Mouse (Mus musculus) forebrain, embryonic 16.5 days (tissue): ENCODE measurements around the gene Phc2. TPM values are rescaled to one million over a fixed set of nuclear protein-coding genes. Genes with fewer than 3 reads are reported as not detected.

Experiments
- ATAC-seq: fragments of 200-750 bp; cut with Nextera tagmentation; 2 replicates; pipeline ENCODE4 v1.8.0; 2017; ENCODE audit warnings: mild to moderate bottlenecking, moderate library complexity
- H3K27ac ChIP-seq: fragments of 300-500 bp; sonication (generic); 2 replicates; pipeline ENCODE4 v1.5.1; 2014; ENCODE audit warnings: low read length, control low read depth
- H3K27me3 ChIP-seq: fragments of 300-500 bp; sonication (generic); replicated peaks from 2 replicates; pipeline ENCODE4 v1.6.1; 2014; ENCODE audit warnings: low read length; ENCODE audit not compliant: control insufficient read depth, insufficient read depth
- H3K36me3 ChIP-seq: fragments of 300-500 bp; sonication (generic); 2 replicates; pipeline ENCODE4 v1.6.1; 2014; ENCODE audit not compliant: control insufficient read depth, insufficient read depth
- H3K4me1 ChIP-seq: fragments of 300-500 bp; sonication (generic); replicated peaks from 2 replicates; pipeline ENCODE4 v1.6.1; 2014; ENCODE audit warnings: low read length; ENCODE audit not compliant: control insufficient read depth, insufficient read depth
- H3K4me2 ChIP-seq: fragments of 300-500 bp; sonication (generic); 2 replicates; pipeline ENCODE4 v1.6.1; 2014; ENCODE audit warnings: mild to moderate bottlenecking, low read length, control low read depth
- H3K4me3 ChIP-seq: fragments of 300-500 bp; sonication (generic); replicated peaks from 2 replicates; pipeline ENCODE4 v1.5.1; 2014; ENCODE audit warnings: mild to moderate bottlenecking, low read length, control low read depth
- H3K9ac ChIP-seq: fragments of 300-500 bp; sonication (generic); replicated peaks from 2 replicates; pipeline ENCODE4 v1.6.1; 2014; ENCODE audit warnings: low read depth, low read length, control low read depth
- H3K9me3 ChIP-seq: fragments of 300-500 bp; sonication (generic); 2 replicates; pipeline ENCODE4 v1.6.1; 2016; ENCODE audit warnings: low read length; ENCODE audit not compliant: control insufficient read depth
- WGBS: fragments of 180-500 bp; shearing (Covaris S2); extraction: QIAGEN DNeasy Blood & Tissue Kit; methylation state at CpG from one replicate; pipeline ENCODE4 v1.1.7; 2014; 5-methylcytosine and 5-hydroxymethylcytosine counted together
- polyA plus RNA-seq: library from polyadenylated mRNA; unstranded; fragments of >200 nt; fragmentation: Nextera tagmentation; extraction: Ambion mirVana; gene quantifications from 2 replicates; pipeline ENCODE4 v1.2.1, GENCODE M21; 2015

The Phc2 gene
- polyA plus RNA-seq, 1 experiment from 2014 or later: 34.9 TPM

DNA sequence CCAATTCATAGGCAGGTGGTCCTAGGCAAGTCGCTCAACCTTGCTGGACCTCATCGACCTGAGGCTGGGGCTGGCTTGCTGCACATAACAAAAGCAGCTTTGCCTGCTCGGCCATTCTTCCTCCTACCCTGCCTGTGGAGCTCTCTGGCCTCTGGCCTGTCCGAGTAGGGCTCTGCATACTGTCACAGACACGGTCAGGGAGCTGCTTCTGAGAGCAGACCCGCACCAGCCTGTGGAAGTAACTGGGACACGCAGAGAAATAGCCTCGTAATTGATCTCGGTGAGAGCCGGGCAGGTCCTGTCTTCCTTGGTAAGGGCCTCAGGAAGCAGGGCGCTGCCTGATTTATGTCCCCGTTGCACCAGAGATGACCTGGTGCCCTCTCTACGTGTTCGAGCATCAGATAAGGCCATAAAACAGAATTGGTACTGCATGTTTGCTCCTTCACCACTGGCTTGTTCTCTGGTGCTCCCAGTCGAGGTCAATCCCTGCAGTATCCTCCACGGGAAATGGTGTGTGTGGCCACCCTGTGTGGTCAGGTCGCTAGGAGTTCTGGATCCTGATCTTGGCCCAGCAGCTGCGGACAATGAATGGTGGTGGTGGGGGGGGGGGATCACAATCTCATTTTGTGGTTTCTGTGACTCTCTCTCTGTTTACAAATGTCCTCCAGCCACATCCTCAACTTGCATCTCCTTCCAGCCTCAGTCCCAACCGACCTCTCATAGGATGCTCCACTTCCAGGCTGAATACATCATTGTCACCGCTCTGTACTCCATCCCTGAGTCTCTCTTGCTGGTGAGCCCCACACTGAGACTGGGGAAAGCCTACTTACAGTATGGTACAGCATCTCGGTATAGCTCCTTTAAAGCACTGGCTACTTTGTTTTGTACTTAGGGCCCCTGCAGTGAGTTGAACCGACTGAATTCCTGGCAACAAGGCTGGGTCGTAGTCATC lies 12.5 kb upstream of the Phc2 start:
- no peak overlapping the region for H3K4me3 ChIP-seq
- WGBS: 67% methylated on average over 23 of the region's 23 CpGs

DNA sequence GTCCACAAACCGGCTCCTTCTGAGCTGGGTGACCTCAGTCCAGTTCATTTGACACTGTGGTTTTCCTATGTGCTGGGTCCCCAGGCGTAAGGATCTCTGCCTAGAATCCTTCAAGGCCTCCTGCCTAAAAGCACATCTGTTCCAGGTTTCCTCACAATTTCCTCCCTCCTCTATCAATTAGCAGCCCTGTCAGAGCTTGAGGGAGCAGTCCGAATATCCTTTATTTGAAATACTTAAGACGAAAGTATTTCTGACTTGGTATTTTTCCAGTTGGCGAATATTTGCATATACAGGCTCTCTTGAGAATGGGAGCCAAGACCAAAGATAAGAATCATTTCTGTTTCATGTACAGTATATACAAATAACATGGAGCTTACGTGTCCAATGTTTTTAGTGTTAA lies 8.6 kb upstream of the Phc2 start:
- no peak for ATAC-seq
- no peak overlapping the region for H3K9ac ChIP-seq
- no peaks in the 10 kb centered on the region for H3K27me3 ChIP-seq
- 72% methylated on average over 6 of the region's 6 CpGs for WGBS
- H3K4me1 ChIP-seq: no peaks in the 10 kb centered on the region
- no peak overlapping the region for H3K27ac ChIP-seq
- H3K9me3 ChIP-seq: no peaks in the 10 kb centered on the region
- no peak overlapping the region for H3K4me3 ChIP-seq
- H3K4me2 ChIP-seq: no peak overlapping the region
- no peaks in the 10 kb centered on the region for H3K36me3 ChIP-seq

More for the DNA sequence above, 12.5 kb upstream of the Phc2 start:
- Histone ChIP-seq H3K27ac (no peak overlapping the region), H3K4me2 (no peak overlapping the region), H3K36me3 (no peaks in the 10 kb centered on the region), H3K9me3 (no peaks in the 10 kb centered on the region), H3K27me3 (no peaks in the 10 kb centered on the region), H3K4me1 (no peaks in the 10 kb centered on the region), H3K9ac (no peak overlapping the region)
- no peak for ATAC-seq

- no peak overlapping the region for H3K27ac ChIP-seq
- H3K4me1 ChIP-seq: no peaks in the 10 kb centered on the region
- H3K27me3 ChIP-seq: no peaks in the 10 kb centered on the region
- 51% methylated on average over 7 of the region's 7 CpGs for WGBS
- H3K4me3 ChIP-seq: no peak overlapping the region
- H3K9ac ChIP-seq: no peak overlapping the region
- no peak overlapping the region for H3K4me2 ChIP-seq
- ATAC-seq: no peak
- no peaks in the 10 kb centered on the region for H3K9me3 ChIP-seq
- no peaks in the 10 kb centered on the region for H3K36me3 ChIP-seq
Observed at GRCm38 (mm10) chr4:128646762-128647161, 7.7 kb upstream of the Phc2 start.

DNA sequence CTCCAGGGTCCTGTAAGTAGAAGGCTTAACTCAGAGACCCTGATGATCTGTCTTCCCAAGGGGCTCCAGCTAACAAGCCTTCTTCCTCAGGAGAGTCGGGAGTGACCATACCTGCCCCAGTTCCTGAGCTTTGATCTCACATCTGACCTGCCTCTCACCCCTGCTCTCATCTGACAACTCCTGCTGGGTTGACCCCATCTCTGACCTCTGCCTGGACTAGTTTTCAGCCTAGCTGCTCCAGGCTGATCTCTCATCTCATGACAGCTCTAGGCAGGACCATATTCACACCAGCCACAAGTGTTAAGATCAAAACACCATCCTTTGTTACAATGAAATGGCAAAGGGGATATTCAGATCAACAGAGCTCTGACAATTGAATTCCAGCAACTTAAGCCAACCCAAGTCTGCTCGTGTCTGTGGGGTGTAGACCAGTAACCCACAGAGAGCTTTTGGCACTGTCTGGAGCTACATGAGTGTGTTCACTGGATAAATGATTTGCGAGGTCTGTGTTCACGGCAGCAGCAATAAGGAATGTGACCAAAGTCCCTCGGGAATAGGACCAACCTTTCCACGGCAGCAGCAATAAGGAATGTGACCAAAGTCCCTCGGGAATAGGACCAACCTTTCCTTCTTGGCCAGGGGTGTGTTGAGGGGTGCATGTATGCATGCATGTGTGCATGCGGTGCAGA lies 5.8 kb upstream of the Phc2 start:
- no peaks in the 10 kb centered on the region for H3K9me3 ChIP-seq
- no peaks in the 10 kb centered on the region for H3K36me3 ChIP-seq
- H3K4me3 ChIP-seq: no peak overlapping the region
- H3K9ac ChIP-seq: no peak overlapping the region
- WGBS: 68% methylated on average over 8 of the region's 8 CpGs
- H3K4me1 ChIP-seq: peaks cover under 1% of the 10 kb centered on the region
- no peaks in the 10 kb centered on the region for H3K27me3 ChIP-seq
- H3K27ac ChIP-seq: no peak overlapping the region
- ATAC-seq: no peak
- no peak overlapping the region for H3K4me2 ChIP-seq

DNA sequence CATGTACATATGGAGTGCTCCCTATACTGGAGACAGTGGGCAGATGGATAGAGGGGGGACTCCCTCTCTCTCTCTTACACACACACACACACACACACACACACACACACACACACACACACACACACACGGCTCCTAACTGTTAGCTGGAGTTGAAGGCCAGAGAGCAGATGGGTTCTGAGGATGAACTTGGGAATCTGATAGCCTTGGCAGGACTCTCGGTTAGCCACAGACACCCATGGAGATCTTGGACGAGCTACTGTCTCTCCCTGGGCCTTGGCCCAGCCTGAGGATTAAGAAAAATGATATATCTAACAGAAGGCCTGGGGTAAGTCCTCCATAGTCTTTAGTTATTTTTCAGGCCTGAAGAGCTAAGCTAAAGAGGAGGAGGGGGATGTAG lies 3.0 kb upstream of the Phc2 start:
- peaks cover 20% of the 10 kb centered on the region for H3K4me1 ChIP-seq
- H3K9ac ChIP-seq: no peak overlapping the region
- no peaks in the 10 kb centered on the region; the same call in 1 of the 2 replicates for H3K27me3 ChIP-seq
- H3K27ac ChIP-seq: no peak overlapping the region
- no peak overlapping the region for H3K4me2 ChIP-seq
- H3K4me3 ChIP-seq: no peak overlapping the region
- H3K36me3 ChIP-seq: no peaks in the 10 kb centered on the region
- ATAC-seq: no peak
- 59% methylated on average over 3 of the region's 3 CpGs for WGBS
- H3K9me3 ChIP-seq: no peaks in the 10 kb centered on the region

DNA sequence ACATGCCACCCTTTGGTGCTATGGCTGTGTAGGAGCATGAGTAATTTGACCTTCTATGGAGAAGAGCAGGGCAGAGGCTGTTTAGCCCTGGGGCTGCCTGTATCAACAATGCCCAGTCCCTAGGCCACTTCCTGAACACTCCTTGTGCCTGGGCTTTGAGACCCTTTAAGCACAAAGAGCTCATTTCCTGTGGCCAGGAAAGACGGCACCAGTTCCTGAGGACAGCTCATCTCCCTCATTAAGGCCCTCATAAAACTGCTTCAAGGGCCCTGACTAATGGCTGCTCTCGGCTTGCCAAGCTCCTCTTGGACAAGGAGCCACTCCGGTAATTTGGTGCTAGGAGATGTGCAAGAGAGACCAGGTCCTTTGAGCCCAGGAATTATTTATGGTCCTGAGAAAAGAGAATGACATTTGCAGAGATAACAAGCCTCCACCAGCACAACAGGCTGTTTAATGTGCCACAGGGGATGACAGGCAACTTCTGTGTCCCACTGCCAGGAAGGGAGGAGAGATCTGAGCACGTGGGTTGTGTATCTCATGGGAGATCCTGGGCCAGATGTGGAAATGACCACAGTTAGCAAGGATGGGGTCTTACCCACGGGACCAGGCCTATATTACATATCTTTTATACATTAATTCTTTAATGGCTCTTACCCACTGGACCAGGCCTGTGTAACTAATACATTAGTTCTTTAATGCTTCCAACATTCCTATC lies 1.8 kb upstream of the Phc2 start:
- ATAC-seq: no peak
- 59% methylated on average over 5 of the region's 5 CpGs for WGBS
- Histone ChIP-seq H3K4me1 (peaks cover 24% of the 10 kb centered on the region), H3K27ac (no peak overlapping the region), H3K4me3 (no peak overlapping the region), H3K4me2 (no peak overlapping the region), H3K36me3 (no peaks in the 10 kb centered on the region), H3K9ac (no peak overlapping the region), H3K9me3 (no peaks in the 10 kb centered on the region), H3K27me3 (no peaks in the 10 kb centered on the region; the same call in 1 of the 2 replicates)

DNA sequence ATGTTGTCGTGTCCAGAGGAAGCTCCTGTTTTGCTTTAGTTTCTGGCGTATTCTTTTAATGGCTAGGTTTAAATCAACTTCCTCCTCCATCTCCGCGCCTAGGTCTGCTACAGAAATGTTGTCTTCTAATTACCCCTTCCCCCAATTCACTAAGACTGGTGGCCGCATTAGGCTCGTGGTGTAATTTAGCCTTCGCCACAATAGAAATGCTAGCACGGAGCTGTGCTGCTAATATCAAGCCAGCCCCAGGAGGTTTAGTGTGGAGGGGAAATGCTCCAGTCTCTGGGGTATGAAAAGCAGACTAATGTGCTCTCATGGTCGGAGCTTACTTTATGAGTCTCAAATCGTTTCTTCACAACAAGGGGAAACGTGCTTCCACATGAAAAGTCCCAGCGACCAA lies 944 bp downstream of the Phc2 start:
- Histone ChIP-seq H3K4me1 (peaks cover 24% of the 10 kb centered on the region), H3K9me3 (no peaks in the 10 kb centered on the region), H3K27me3 (no peaks in the 10 kb centered on the region; the same call in 1 of the 2 replicates), H3K9ac (peak overlapping the region; percentile 75), H3K27ac (peak overlapping the region; percentile 63), H3K36me3 (no peaks in the 10 kb centered on the region), H3K4me2 (peak overlapping the region; percentile 78), H3K4me3 (peak overlapping the region; percentile 62)
- WGBS: 2% methylated on average over 12 of the region's 12 CpGs
- ATAC-seq: no peak

GRCm38 (mm10) chr4:128660196-128660595 lies 5.7 kb downstream of the Phc2 start:
- Histone ChIP-seq H3K4me2 (no peak overlapping the region), H3K9me3 (no peaks in the 10 kb centered on the region), H3K9ac (no peak overlapping the region), H3K36me3 (no peaks in the 10 kb centered on the region), H3K4me3 (no peak overlapping the region), H3K4me1 (peaks cover 16% of the 10 kb centered on the region), H3K27me3 (no peaks in the 10 kb centered on the region; the same call in 1 of the 2 replicates), H3K27ac (no peak overlapping the region)
- WGBS: 90% methylated on average over 8 of the region's 8 CpGs
- ATAC-seq: no peak

DNA sequence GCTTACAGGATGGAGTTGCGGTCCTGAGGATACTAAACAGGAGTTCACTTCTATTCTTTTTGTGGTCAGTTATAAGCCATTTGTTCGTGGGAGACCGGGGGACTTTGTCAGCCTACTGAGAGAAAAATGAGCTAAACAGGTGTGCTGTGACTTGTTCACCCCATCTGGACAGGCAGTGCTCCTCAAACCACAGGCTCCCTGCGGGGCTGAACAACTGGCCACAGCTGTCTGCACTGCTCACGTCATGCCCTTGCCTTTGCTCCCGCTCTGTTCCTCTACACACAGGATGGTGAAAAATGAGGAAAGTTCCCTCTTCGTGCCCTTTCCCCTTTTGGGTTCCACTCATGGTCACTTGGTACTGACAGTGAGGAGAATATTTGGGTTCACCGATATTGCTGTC lies 6.6 kb downstream of the Phc2 start:
- no peak overlapping the region for H3K4me2 ChIP-seq
- ATAC-seq: no peak
- 85% methylated on average over 8 of the region's 8 CpGs for WGBS
- no peak overlapping the region for H3K27ac ChIP-seq
- peaks cover 7% of the 10 kb centered on the region; the same call in 1 of the 2 replicates for H3K4me1 ChIP-seq
- no peaks in the 10 kb centered on the region; the same call in 1 of the 2 replicates for H3K27me3 ChIP-seq
- no peaks in the 10 kb centered on the region for H3K36me3 ChIP-seq
- no peaks in the 10 kb centered on the region for H3K9me3 ChIP-seq
- H3K9ac ChIP-seq: no peak overlapping the region
- no peak overlapping the region for H3K4me3 ChIP-seq
